Mouse (Mus musculus) liver, embryonic 13.5 days (tissue): ENCODE results near the gene Dscaml1. TPM values are rescaled to one million over a fixed set of nuclear protein-coding genes. Genes with fewer than 3 reads are reported as not detected.

Source experiments
- ATAC-seq: fragments of 200-750 bp; cut with Nextera tagmentation; 2 replicates; pipeline ENCODE4 v1.8.0; 2017; ENCODE audit warnings: low read depth, mild to moderate bottlenecking, moderate number of reproducible peaks, moderate library complexity
- DNase-seq: peaks from one replicate; pipeline ENCODE4 v3.0.0; 2022
- H3K27ac ChIP-seq: fragments of 300-500 bp; sonication (generic); 2 replicates; pipeline ENCODE4 v1.5.1; 2015; ENCODE audit warnings: moderate library complexity, mild to moderate bottlenecking, inconsistent platforms
- H3K27me3 ChIP-seq: fragments of 300-500 bp; sonication (generic); 2 replicates; pipeline ENCODE4 v1.6.1; 2015; ENCODE audit warnings: mild to moderate bottlenecking, inconsistent platforms
- H3K36me3 ChIP-seq: fragments of 300-500 bp; sonication (generic); 2 replicates; pipeline ENCODE4 v1.6.1; 2015; ENCODE audit warnings: mild to moderate bottlenecking, inconsistent platforms
- H3K4me1 ChIP-seq: fragments of 300-500 bp; sonication (generic); replicated peaks from 2 replicates; pipeline ENCODE4 v1.6.1; 2015; ENCODE audit warnings: inconsistent platforms
- H3K4me2 ChIP-seq: fragments of 300-500 bp; sonication (generic); 2 replicates; pipeline ENCODE4 v1.6.1; 2015; ENCODE audit warnings: inconsistent platforms, mild to moderate bottlenecking, moderate library complexity
- H3K4me3 ChIP-seq: fragments of 300-500 bp; sonication (generic); replicated peaks from 2 replicates; pipeline ENCODE4 v1.5.1; 2015; ENCODE audit warnings: mild to moderate bottlenecking, inconsistent platforms
- H3K9ac ChIP-seq: fragments of 300-500 bp; sonication (generic); 2 replicates; pipeline ENCODE4 v1.6.1; 2015; ENCODE audit warnings: mild to moderate bottlenecking, inconsistent platforms
- H3K9me3 ChIP-seq: fragments of 300-500 bp; sonication (generic); replicated peaks from 2 replicates; pipeline ENCODE4 v1.6.1; 2016; ENCODE audit warnings: inconsistent platforms
- WGBS: fragments of 180-500 bp; shearing (Covaris S2); methylation state at CpG from one replicate; pipeline ENCODE4 v1.1.7; 2015; ENCODE audit not compliant: insufficient replicate concordance; 5-methylcytosine and 5-hydroxymethylcytosine counted together
- polyA plus RNA-seq: library from polyadenylated mRNA; unstranded; fragments of >200 nt; fragmentation: Nextera tagmentation; extraction: Ambion mirVana; gene quantifications from 2 replicates; pipeline ENCODE4 v1.2.1, GENCODE M21; 2015

Gene Dscaml1
- polyA plus RNA-seq, 1 experiment from 2014 or later: not detected

DNA sequence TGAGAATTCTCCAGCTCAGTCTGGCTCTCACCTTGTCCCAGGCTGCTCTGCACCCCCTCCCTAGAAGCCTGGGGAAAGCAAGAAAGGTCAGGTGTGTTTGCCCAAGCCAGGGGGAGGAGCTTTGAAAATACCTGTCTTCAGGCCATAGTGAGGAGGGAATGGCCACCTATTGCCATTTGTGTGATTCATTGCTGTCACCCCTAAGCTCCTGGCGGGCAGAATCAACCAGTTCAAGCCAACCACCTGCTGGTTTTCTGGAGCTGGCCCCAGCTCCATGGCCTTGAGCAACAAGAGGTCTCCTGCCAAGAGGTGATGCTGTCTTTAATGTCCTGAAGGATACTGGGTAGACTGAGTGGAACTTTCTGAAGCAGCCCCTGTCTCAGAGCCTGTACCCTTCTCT is 28.1 kb upstream of the Dscaml1 start:
- Histone ChIP-seq H3K9me3 (no peaks in the 10 kb centered on the region), H3K4me3 (no peak overlapping the region), H3K4me1 (no peaks in the 10 kb centered on the region), H3K36me3 (no peaks in the 10 kb centered on the region), H3K4me2 (no peak overlapping the region), H3K27me3 (peaks cover 26% of the 10 kb centered on the region), H3K9ac (no peak overlapping the region), H3K27ac (no peak overlapping the region)
- no peak for DNase-seq
- WGBS: 28% methylated on average over 1 of the region's 1 CpGs
- no peak for ATAC-seq

- H3K9me3 ChIP-seq: no peaks in the 10 kb centered on the region
- H3K4me3 ChIP-seq: no peak within 1 kb of the TSS
- no peak within 1 kb of the TSS for H3K27ac ChIP-seq
- no peak for DNase-seq
- peaks cover 32% of the 10 kb centered on the region for H3K27me3 ChIP-seq
- H3K4me2 ChIP-seq: no peak within 1 kb of the TSS
- ATAC-seq: no peak
- no peaks in the 10 kb centered on the region for H3K36me3 ChIP-seq
- H3K9ac ChIP-seq: no peak within 1 kb of the TSS
- 52% methylated on average over 4 of the region's 4 CpGs for WGBS
- no peaks in the 10 kb centered on the region for H3K4me1 ChIP-seq
Measured at GRCm38 (mm10) chr9:45399434-45399833, 27.0 kb upstream of the Dscaml1 start, which contains the start of gene Fxyd2. Gene Fxyd2 (plus strand): TSS chr9:45399669.

DNA sequence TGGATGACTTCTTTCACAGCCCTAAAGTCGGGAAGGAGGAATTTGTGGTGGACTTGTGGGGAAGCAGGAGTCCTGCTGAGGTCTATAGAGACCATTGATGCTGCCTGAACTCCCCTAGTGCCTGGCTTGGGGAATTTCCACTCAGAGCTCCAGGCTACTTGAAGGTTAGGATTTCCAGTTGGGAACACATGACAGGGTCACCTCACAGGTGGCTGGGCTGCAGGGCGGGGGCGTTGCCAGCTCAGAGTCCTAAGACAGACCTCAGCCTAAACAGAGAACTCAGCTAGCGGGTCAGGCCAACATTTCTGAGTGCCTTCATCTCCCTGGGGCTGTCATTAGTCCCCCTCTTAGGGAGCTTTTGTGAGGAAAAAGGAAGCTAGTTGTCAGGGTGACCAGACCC is 24.6 kb upstream of the Dscaml1 start:
- Histone ChIP-seq H3K36me3 (no peaks in the 10 kb centered on the region), H3K9me3 (no peaks in the 10 kb centered on the region), H3K4me3 (no peak overlapping the region), H3K27ac (no peak overlapping the region), H3K27me3 (peaks cover 32% of the 10 kb centered on the region), H3K9ac (no peak overlapping the region), H3K4me2 (no peak overlapping the region), H3K4me1 (no peaks in the 10 kb centered on the region)
- WGBS: 38% methylated on average over 4 of the region's 4 CpGs
- DNase-seq (no peak), ATAC-seq (no peak)

- H3K9ac ChIP-seq: no peak overlapping the region
- no peak overlapping the region for H3K27ac ChIP-seq
- no peak overlapping the region for H3K4me3 ChIP-seq
- ATAC-seq (no peak), DNase-seq (no peak)
- no peaks in the 10 kb centered on the region for H3K36me3 ChIP-seq
- 22% methylated on average over 2 of the region's 2 CpGs for WGBS
- H3K4me1 ChIP-seq: no peaks in the 10 kb centered on the region
- H3K4me2 ChIP-seq: no peak overlapping the region
- peaks cover 32% of the 10 kb centered on the region for H3K27me3 ChIP-seq
- no peaks in the 10 kb centered on the region for H3K9me3 ChIP-seq
Measured at GRCm38 (mm10) chr9:45402957-45403356, 23.5 kb upstream of the Dscaml1 start.

- no peak overlapping the region for H3K4me2 ChIP-seq
- no peak for DNase-seq
- H3K9me3 ChIP-seq: no peaks in the 10 kb centered on the region
- peaks cover 32% of the 10 kb centered on the region for H3K27me3 ChIP-seq
- no peaks in the 10 kb centered on the region for H3K36me3 ChIP-seq
- no peak overlapping the region for H3K9ac ChIP-seq
- no peaks in the 10 kb centered on the region for H3K4me1 ChIP-seq
- 26% methylated on average over 5 of the region's 5 CpGs for WGBS
- no peak for ATAC-seq
- no peak overlapping the region for H3K27ac ChIP-seq
- no peak overlapping the region for H3K4me3 ChIP-seq
Measured at GRCm38 (mm10) chr9:45405694-45406093, 20.7 kb upstream of the Dscaml1 start.

GRCm38 (mm10) chr9:45406808-45407207 is 19.6 kb upstream of the Dscaml1 start:
- Histone ChIP-seq H3K4me3 (no peak overlapping the region), H3K9me3 (no peaks in the 10 kb centered on the region), H3K4me2 (no peak overlapping the region), H3K36me3 (no peaks in the 10 kb centered on the region), H3K9ac (no peak overlapping the region), H3K27ac (no peak overlapping the region), H3K27me3 (peaks cover 26% of the 10 kb centered on the region), H3K4me1 (no peaks in the 10 kb centered on the region)
- ATAC-seq (no peak), DNase-seq (no peak)
- WGBS: 61% methylated on average over 3 of the region's 3 CpGs

GRCm38 (mm10) chr9:45407706-45408675 is 18.4 kb upstream of the Dscaml1 start:
- Histone ChIP-seq H3K4me3 (no peak overlapping the region), H3K9ac (no peak overlapping the region), H3K9me3 (no peaks in the 10 kb centered on the region), H3K27ac (no peak overlapping the region), H3K27me3 (peaks cover 15% of the 10 kb centered on the region), H3K4me1 (no peaks in the 10 kb centered on the region; the same call in 1 of the 2 replicates), H3K36me3 (no peaks in the 10 kb centered on the region), H3K4me2 (peak overlapping the region; percentile 41; the same call in 1 of the 2 replicates)
- no peak for ATAC-seq
- WGBS: 30% methylated on average over 33 of the region's 33 CpGs
- DNase-seq: no peak

DNA sequence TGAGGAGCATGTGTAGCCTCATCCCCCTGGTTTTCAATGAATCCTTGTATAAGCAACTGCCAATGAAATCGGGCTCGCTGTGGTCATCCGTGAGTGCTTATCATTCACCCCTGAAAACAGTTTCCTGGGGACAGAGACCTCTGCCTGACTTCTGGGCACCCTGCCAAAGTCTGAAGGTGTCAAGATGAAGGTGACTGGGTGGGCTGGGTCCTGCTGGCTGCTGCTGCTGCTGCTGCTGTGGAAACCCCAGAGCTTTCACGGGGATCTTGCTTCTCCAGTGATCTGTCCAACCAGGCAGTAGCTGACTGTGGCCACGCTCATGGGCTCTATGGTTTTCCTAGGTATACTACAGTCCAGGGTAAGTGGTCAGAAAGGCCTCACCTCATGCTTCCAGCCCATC is 16.2 kb upstream of the Dscaml1 start:
- no peak overlapping the region for H3K9ac ChIP-seq

GRCm38 (mm10) chr9:45410614-45411013 is 15.8 kb upstream of the Dscaml1 start:
- no peaks in the 10 kb centered on the region for H3K9me3 ChIP-seq
- H3K27ac ChIP-seq: no peak overlapping the region
- no peaks in the 10 kb centered on the region; the same call in 1 of the 2 replicates for H3K4me1 ChIP-seq
- no peak overlapping the region for H3K4me3 ChIP-seq
- 52% methylated on average over 2 of the region's 2 CpGs for WGBS
- no peak overlapping the region for H3K4me2 ChIP-seq
- peaks cover 9% of the 10 kb centered on the region; the same call in 1 of the 2 replicates for H3K27me3 ChIP-seq
- H3K9ac ChIP-seq: no peak overlapping the region
- no peak for ATAC-seq
- DNase-seq: no peak
- H3K36me3 ChIP-seq: no peaks in the 10 kb centered on the region

More for the DNA sequence above, 16.2 kb upstream of the Dscaml1 start:
- Histone ChIP-seq H3K36me3 (no peaks in the 10 kb centered on the region), H3K4me2 (no peak overlapping the region), H3K9me3 (no peaks in the 10 kb centered on the region), H3K27ac (no peak overlapping the region), H3K27me3 (peaks cover 9% of the 10 kb centered on the region; the same call in 1 of the 2 replicates), H3K4me1 (no peaks in the 10 kb centered on the region; the same call in 1 of the 2 replicates), H3K4me3 (no peak overlapping the region)
- no peak for DNase-seq
- no peak for ATAC-seq
- 60% methylated on average over 5 of the region's 5 CpGs for WGBS

DNA sequence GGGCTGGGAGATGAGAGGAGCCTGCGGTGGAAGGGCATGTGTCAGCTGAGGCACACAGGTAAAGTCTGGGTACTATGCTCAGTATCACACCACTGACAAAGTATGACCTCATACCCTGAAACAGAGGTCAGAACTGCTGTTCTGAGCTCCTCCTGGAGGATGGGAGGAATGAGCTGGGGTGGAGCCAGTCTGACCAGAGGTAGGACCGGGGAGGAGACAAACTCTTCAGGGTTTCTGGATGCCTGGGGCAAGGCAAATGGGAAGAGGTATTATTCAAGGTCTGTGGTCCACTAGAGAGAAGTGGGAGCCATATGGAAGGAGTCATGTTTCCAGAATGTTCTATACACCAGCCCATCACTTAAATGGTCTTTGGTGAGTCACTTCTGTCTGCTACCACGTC is 15.3 kb upstream of the Dscaml1 start:
- Histone ChIP-seq H3K36me3 (no peaks in the 10 kb centered on the region), H3K27me3 (peaks cover 9% of the 10 kb centered on the region; the same call in 1 of the 2 replicates), H3K4me2 (no peak overlapping the region), H3K4me1 (no peaks in the 10 kb centered on the region; the same call in 1 of the 2 replicates), H3K4me3 (no peak overlapping the region), H3K27ac (no peak overlapping the region), H3K9ac (no peak overlapping the region), H3K9me3 (no peaks in the 10 kb centered on the region)
- ATAC-seq (no peak), DNase-seq (no peak)
- 67% methylated on average over 3 of the region's 3 CpGs for WGBS

DNA sequence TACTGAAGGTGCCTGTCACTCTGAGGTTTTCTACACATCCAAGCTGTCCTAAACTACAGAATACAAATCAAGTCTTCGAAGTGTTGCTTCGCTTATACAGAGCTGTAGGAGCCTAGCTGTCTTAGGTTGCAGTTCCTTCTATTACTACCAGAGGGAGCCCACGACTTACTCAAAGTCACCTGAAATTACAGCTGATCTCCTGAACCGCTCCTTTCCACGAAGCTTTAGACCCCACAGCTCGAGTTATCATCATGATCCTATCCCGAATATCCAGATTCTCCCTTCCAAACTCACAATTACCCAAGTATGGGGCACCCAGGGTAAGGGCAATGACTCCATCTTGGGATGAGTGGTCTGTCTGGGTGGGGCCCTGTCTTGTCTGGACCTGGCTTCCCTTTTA is 14.6 kb upstream of the Dscaml1 start:
- H3K4me2 ChIP-seq: 0 out of 2 replicates have a peak overlapping the region, but pooled peaks have one; percentile 17
- no peak overlapping the region for H3K9ac ChIP-seq
- no peaks in the 10 kb centered on the region; the same call in 1 of the 2 replicates for H3K4me1 ChIP-seq
- DNase-seq (no peak), ATAC-seq (no peak)
- no peaks in the 10 kb centered on the region for H3K9me3 ChIP-seq
- WGBS: 18% methylated on average over 7 of the region's 7 CpGs
- peaks cover 9% of the 10 kb centered on the region; the same call in 1 of the 2 replicates for H3K27me3 ChIP-seq
- H3K36me3 ChIP-seq: no peaks in the 10 kb centered on the region
- no peak overlapping the region for H3K4me3 ChIP-seq
- no peak overlapping the region for H3K27ac ChIP-seq
